Mouse (Mus musculus) urinary bladder, postnatal 14 days (tissue): ENCODE measurements around the gene Zfp445.
"Not testable (repeated sequence)": the region's sequence is repeated elsewhere in the genome, so short reads cannot be mapped to it uniquely, and the experiment has no call there.

ENCODE experiments used
- DNase-seq: peaks from one replicate; pipeline ENCODE4 v3.0.0; 2021; ENCODE audit warnings: low spot score

Zfp445 gene

GRCm38 (mm10) chr9:122865697-122866166 lies at the start of gene Zfp445:
Gene Zfp445, minus strand, starts transcription at chr9:122866006.
- DNase-seq, result peak; percentile 79

DNA sequence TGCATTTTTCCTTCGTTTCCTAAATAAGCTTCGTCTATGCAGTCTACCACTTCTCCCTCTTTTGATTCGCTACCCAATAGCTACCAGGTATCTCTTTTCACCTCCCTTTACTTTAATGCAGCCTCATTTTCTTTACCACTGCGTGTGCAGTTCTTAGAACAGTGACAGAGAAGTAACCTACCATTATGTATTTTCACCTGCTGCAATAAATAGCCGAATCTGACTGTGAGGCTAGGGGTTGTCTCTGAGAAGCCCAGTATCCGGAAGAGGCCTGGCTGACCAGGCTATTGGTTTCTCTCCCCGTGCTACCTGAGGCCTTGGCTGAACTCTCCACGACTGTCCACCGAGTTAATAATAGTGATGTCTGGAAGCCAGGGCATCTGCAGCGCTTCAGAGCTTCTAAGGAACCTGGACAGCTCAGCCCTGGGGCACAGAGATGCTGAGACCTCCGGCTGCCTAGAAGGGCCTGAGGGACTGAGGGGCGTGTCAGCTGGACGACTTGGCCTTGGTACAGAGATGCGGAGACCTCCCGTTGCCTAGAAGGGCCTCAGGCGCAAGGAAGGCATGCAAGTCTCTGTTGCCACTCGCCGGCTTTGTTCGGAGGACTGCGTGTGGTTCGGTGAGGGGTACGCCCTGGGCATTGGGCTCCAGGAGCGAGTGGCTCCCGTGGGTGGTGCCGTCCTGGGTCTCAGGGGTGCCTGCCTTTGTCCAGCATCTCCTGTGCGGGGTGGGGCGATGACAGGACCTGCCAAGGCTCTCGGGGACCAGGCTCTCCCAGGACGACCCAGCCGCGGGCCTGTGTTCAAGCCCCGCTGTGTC lies 37.1 kb upstream of the Zfp445 start:
- peak; percentile 58 for DNase-seq

DNA sequence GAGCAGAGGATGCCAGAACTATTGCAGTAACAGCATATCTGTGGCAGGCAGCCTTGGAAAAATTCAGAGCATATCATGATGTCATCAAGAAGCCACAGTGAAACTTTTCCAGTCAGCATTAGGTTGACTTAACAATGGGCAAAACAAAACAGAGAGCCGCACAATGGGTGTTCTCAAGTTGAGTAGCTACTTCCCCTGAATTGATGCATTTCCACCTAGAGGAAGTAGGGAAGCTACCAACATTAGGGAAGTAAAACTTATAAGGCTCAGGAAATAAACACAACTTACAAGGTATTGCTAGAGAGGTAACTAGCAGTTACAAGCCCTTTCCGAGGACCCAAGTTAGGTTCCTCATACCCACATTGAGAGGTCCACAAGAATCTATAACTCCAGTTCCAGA lies 35.2 kb upstream of the Zfp445 start:
- DNase-seq, result no peak

DNA sequence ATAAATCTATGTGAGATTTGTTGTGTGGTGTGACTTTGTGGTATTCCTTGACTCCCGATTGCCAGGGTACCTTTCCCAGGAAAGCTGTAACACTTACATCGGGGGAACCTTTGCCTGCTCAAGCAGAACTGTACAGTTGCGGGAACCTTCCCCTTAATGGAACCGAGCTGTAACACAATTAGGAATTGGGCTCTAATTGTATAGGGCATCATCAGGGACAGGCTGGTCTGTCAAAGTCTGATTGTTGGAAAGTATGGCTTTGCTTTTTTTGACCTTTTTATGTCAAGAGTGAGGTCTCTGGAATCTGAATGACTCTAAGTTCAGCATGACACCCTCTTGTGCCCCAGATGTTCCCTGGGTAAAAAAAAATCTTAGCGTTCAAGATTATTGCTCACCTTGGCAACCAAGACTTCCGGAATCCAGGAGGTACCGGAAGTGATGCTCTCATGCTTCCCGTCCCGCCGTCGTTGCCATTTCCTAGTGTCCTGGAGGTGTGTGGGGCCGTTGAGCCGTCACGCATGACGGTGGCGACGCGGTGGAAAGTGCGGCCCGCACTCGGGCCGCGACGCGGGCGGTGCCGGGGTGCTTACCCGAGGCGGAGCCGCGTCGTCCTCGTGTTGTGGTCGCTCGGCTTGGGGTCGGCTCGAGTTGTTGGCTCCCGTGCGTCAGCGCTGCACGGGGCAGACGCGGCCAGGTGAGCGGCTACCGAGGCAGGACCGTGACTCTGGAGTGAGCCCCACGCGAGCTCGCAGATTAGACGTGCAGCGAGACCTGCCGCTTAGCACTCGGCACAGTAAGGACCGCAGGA lies 20.8 kb upstream of the Zfp445 start:
- DNase-seq, result peak; percentile 65

DNA sequence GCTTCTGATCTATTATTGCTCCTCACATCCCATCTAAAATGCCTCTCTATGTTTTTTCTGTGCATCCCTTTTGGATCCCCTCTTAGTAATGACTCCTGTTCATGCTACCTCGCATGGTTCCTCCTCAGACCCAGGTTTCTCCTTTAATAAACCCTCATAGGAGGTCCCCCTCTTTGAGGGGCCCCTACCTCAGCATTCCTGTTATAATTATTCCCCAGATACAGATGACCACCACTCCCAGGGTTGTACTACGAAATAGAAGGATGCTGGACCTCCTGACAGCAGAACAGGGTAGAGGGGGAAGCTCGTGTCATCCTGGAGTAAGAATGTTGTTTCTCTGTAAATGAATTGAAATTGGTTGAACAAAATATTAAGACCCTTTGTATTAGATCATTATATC lies 19.6 kb upstream of the Zfp445 start, which contains the start of gene Zkscan7:
Gene Zkscan7 (plus strand): TSS at position 301 of the 400 bp plus-strand sequence.
- DNase-seq, result no peak

DNA sequence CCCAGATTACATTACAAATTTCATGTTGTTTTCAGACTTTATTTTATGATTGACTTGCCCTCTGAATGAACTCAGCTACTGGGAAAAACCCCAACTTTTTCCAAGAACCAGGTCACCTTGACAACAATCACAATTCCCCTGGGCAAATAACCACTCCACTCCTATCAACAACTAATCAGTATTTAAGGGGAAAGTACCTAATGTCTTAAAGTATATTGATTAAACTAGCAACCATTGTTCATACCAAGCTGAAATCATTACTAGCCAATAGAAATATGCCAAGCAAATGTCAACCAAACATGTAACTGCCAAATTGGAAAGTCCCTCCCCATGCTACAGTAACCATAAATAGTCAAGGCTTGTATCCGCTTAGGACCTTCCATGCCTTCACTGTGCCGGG lies 9.3 kb upstream of the Zfp445 start:
- no peak for DNase-seq

- no peak for DNase-seq
These were observed 8.8 kb upstream of the Zfp445 start for GRCm38 (mm10) chr9:122874653-122875052.

GRCm38 (mm10) chr9:122872595-122872994 lies 6.8 kb upstream of the Zfp445 start:
- no peak for DNase-seq

DNA sequence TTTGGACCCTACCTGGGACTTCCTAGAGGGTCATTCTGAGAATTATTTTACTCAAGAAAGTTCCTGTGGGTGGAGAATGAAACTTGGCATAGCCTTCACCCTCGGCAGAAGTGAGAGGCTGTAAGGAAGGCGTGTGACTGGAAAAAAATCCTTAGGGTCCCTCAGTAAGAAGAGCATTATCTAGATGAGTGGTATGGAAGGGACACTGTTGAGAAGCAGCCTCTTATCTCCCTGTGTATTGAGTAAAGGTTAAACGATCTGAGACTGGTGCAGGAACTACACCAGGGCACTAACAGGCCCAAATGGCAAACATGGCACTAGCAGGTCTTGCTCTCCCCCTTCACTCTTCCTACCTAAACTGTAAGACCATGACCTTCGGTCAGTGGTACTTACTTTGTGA lies 386 bp upstream of the Zfp445 start:
- DNase-seq, result no peak

DNA sequence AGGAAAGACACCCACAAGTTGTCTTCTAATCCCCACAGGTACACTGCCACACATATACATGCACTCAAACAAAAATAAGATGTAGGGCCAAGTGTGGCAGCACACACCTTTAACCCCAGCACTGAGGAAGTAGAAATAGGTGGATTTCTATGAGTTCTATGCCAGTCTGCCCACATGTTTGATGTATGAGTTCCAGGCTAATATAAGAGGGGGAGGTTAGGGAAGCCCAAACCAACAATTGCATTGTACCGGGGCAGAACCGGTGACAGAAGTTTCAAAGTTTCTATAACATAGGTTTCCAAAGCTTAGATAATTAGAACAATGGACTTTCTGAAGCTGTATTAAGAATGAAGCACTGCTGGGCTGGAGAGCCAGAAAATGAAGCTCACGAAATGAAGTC lies 958 bp downstream of the Zfp445 start:
- DNase-seq, result no peak

- DNase-seq, result no peak
These were observed 2.1 kb downstream of the Zfp445 start for GRCm38 (mm10) chr9:122863731-122864130.

DNA sequence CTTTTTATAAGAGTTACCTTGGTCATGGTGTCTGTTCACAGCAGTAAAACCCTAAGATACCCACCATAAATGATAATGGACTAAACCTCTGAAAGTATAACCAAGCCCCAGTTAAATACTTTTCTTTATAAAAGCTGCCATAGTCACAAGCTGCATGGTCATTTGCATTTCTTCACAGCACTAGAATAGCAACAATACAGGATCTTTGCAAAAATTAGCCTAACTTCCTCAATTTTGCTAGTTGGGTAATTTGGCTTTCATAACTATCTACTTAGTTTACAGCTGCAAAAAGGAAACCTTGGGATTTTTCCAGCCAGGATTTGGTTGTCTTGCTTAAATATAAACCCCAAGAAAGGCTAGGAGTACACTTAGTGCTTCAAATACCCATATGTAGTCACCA lies 5.1 kb downstream of the Zfp445 start:
- no peak for DNase-seq

- DNase-seq, result no peak
These were observed 9.1 kb downstream of the Zfp445 start for GRCm38 (mm10) chr9:122856716-122857115.

GRCm38 (mm10) chr9:122855617-122856016 lies 10.2 kb downstream of the Zfp445 start:
- no peak for DNase-seq

- not testable (repeated sequence) for DNase-seq
These were observed 10.7 kb downstream of the Zfp445 start for GRCm38 (mm10) chr9:122855141-122855540.

GRCm38 (mm10) chr9:122854526-122854925 lies 11.3 kb downstream of the Zfp445 start:
- no peak for DNase-seq

DNA sequence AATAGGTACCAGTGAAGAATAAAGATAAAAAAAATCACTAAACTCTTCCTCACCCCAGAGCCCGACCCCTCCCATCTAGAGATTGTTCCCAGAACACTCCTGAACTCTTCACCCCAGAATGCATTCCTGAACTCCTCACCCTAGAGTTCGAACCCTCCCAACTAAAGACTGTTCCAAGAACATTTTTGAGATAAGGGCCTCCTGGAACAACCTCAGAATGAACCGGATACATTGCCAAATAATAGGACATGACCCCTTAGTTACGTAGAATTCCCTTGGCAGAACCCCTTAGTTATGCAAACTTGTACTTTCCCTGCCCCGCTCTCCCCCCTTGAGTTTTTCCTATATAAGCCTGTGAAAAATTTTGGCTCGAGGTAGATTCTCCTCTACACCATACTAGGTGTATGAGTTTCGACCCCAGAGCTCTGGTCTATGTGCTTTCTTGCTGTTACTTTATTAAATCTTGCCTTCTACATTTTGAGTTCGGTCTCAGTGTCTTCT lies 17.9 kb downstream of the Zfp445 start:
- not testable (repeated sequence) for DNase-seq

DNA sequence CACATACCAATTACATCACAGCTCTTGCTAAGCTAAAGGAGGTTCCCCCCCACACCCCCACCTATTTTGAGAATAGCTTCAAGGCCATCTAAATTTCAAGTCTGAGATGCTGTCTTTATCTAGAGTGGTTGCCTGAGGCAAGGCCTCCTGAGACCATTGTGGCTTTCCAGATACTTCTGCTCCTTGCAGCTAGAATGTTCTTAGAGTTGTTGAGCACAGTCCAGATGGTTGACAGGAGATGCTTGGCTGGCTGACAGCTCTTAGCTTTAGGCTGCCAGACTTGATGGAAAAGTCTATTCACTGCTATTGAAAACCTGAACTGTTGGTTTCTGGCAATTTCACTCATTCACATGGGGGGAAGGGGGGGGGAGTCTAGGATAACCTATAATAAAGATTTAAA lies 19.6 kb downstream of the Zfp445 start:
- no peak for DNase-seq

DNA sequence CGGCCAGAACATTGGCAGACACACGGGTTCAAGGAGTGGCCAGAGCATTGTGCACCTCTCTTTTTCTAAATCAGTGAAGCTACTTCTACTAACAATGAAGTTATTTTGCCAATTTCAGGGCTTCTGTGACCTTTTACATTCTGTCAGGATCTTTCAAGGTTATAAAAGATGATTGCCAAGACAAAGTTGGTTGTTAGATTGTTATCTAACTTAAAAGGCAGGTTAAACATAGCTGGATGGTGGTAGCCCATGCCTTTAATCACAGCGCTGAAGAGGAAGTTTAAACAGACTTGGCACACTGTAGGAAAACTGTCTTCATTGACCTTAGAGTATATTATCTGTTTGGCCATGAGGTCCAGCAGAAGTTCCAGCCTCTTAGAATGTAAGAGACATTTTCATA lies 20.2 kb downstream of the Zfp445 start:
- no peak for DNase-seq

- no peak for DNase-seq
These were observed 22.0 kb downstream of the Zfp445 start, which contains the start of gene Gm35549 for GRCm38 (mm10) chr9:122843760-122844159. Gene Gm35549, minus strand, starts transcription at chr9:122844035.

DNA sequence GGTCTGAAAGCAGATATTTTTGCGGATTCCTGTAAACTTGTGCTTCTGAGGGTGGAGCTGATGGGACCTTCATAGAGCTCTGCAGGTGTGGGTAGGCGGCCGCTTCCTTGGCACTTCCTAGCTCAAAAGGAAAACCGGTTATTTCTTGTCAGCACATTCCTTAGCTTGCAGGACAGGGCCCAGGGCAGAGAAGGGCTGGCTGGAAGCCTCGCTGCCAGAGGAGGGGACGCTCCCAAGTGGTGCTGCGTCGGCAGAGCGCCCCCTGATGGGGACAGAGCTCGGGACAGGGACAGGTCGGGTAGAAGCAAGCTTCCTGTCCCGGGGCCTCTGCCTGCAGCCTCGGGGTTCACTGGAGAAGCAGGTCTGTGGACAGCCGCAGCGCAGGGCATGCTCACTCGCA lies 28.1 kb downstream of the Zfp445 start:
- peak; percentile 80 for DNase-seq

- no peak for DNase-seq
These were observed 28.6 kb downstream of the Zfp445 start for GRCm38 (mm10) chr9:122837216-122837615.

DNA sequence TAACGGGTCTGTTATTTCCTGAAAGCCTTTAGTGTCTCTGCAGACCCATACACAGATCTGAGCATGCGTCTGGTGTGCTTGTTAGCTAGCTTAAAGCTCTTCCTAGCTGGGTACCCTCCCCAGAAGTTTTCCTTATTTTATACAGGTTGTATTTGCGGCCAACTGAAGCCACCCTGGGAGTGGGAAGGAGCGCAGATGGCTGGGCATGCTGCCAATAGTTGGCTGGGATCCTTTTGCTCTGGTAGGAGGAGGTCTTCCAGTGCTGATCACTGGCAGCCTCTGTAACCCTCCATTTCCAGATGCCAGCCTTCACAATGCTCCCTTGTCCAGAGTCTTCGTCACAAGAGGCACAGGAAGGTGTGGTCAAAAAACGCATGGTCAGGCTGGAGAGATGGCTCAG lies 29.0 kb downstream of the Zfp445 start:
- DNase-seq, result peak; percentile 35
